Mouse (Mus musculus) hindbrain, embryonic 10.5 days (tissue): ENCODE results near the gene Sympk. TPM values are rescaled to one million over a fixed set of nuclear protein-coding genes. Genes with fewer than 3 reads are reported as not detected.
A peak's percentile ranks its signal among the peaks of the same experiment; 100 is the strongest.
"Not testable (repeated sequence)": the region's sequence is repeated elsewhere in the genome, so short reads cannot be mapped to it uniquely, and the experiment has no call there.

Experiments
- DNase-seq: peaks from one replicate; pipeline ENCODE4 v3.0.0-alpha.2; 2017; ENCODE audit warnings: low spot score
- H3K27ac ChIP-seq: fragments of 300-500 bp; sonication (generic); 2 replicates; pipeline ENCODE4 v1.5.1; 2016; ENCODE audit warnings: mild to moderate bottlenecking, moderate library complexity
- H3K27me3 ChIP-seq: fragments of 300-500 bp; sonication (generic); 2 replicates; pipeline ENCODE4 v1.6.1; 2016; ENCODE audit warnings: mild to moderate bottlenecking; ENCODE audit not compliant: poor library complexity, insufficient read depth, severe bottlenecking
- H3K36me3 ChIP-seq: fragments of 300-500 bp; sonication (generic); 2 replicates; pipeline ENCODE4 v1.6.1; 2016; ENCODE audit warnings: mild to moderate bottlenecking, moderate library complexity
- H3K4me1 ChIP-seq: fragments of 300-500 bp; sonication (generic); replicated peaks from 2 replicates; pipeline ENCODE4 v1.6.1; 2016; ENCODE audit warnings: mild to moderate bottlenecking
- H3K4me3 ChIP-seq: fragments of 300-500 bp; sonication (generic); 2 replicates; pipeline ENCODE4 v1.5.1; 2016; ENCODE audit warnings: mild to moderate bottlenecking, moderate library complexity
- H3K9me3 ChIP-seq: fragments of 300-500 bp; sonication (generic); 2 replicates; pipeline ENCODE4 v1.6.1; 2016; ENCODE audit warnings: mild to moderate bottlenecking, moderate library complexity
- WGBS: fragments of 180-500 bp; shearing (Covaris S2); methylation state at CpG from one replicate; pipeline ENCODE4 v1.1.7; 2016; 5-methylcytosine and 5-hydroxymethylcytosine counted together
- polyA plus RNA-seq: library from polyadenylated mRNA; unstranded; fragments of >200 nt; fragmentation: Nextera tagmentation; extraction: Ambion mirVana; gene quantifications from 2 replicates; pipeline ENCODE4 v1.2.1, GENCODE M21; 2016

Sympk gene
- polyA plus RNA-seq, 1 experiment from 2014 or later = 57.2 TPM

GRCm38 (mm10) chr7:19067063-19067462 is 42.9 kb downstream of the Sympk start:
- 48% methylated on average over 14 of the region's 14 CpGs for WGBS
- Histone ChIP-seq H3K4me3 (no peak overlapping the region), H3K27ac (no peak overlapping the region), H3K4me1 (no peaks in the 10 kb centered on the region), H3K36me3 (no peaks in the 10 kb centered on the region), H3K9me3 (peaks cover 9% of the 10 kb centered on the region; the same call in 1 of the 2 replicates), H3K27me3 (peaks cover 47% of the 10 kb centered on the region)
- DNase-seq = no peak

- WGBS = 63% methylated on average over 14 of the region's 14 CpGs
- Histone ChIP-seq H3K4me3 (no peak overlapping the region), H3K9me3 (peaks cover 9% of the 10 kb centered on the region; the same call in 1 of the 2 replicates), H3K27me3 (peaks cover 47% of the 10 kb centered on the region), H3K27ac (no peak overlapping the region), H3K4me1 (no peaks in the 10 kb centered on the region), H3K36me3 (no peaks in the 10 kb centered on the region)
- no peak for DNase-seq
Observed at GRCm38 (mm10) chr7:19067935-19068334, 43.8 kb downstream of the Sympk start.

GRCm38 (mm10) chr7:19068707-19069106 is 44.5 kb downstream of the Sympk start:
- 9% methylated on average over 2 of the region's 2 CpGs for WGBS
- Histone ChIP-seq H3K27me3 (peaks cover 44% of the 10 kb centered on the region), H3K36me3 (no peaks in the 10 kb centered on the region)

DNA sequence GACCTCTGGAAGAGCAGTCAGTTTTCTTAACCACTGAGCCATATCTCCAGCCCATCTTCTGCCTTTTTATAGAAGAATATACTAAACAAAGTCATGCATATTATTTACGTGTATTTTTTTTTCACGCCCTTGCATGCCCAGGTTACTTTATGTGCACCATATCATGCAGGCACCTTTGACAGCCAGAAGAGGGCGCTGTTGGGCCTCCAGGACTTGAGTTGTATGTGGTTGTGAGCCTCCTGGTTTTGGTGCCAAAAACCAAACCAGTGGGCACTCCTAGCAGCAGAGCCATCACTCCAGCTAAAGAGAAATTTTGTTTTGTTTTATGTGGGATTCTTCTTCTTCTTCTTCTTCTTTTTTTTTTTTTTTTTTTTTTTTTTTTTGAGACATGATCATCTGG is 45.3 kb downstream of the Sympk start:
- H3K4me1 ChIP-seq = no peaks in the 10 kb centered on the region
- H3K36me3 ChIP-seq = no peaks in the 10 kb centered on the region
- peaks cover 37% of the 10 kb centered on the region for H3K27me3 ChIP-seq
- H3K9me3 ChIP-seq = peaks cover 11% of the 10 kb centered on the region; the same call in 1 of the 2 replicates
- WGBS = 50% methylated on average over 3 of the region's 3 CpGs
- DNase-seq = no peak
- H3K4me3 ChIP-seq = no peak overlapping the region
- no peak overlapping the region for H3K27ac ChIP-seq

More at GRCm38 (mm10) chr7:19068707-19069106, 44.5 kb downstream of the Sympk start:
- Histone ChIP-seq H3K4me1 (no peaks in the 10 kb centered on the region), H3K27ac (no peak overlapping the region), H3K4me3 (no peak overlapping the region), H3K9me3 (peaks cover 10% of the 10 kb centered on the region; the same call in 1 of the 2 replicates)
- peak; percentile 73 for DNase-seq

GRCm38 (mm10) chr7:19071024-19071423 is 46.8 kb downstream of the Sympk start:
- WGBS = 56% methylated on average over 3 of the region's 3 CpGs

DNA sequence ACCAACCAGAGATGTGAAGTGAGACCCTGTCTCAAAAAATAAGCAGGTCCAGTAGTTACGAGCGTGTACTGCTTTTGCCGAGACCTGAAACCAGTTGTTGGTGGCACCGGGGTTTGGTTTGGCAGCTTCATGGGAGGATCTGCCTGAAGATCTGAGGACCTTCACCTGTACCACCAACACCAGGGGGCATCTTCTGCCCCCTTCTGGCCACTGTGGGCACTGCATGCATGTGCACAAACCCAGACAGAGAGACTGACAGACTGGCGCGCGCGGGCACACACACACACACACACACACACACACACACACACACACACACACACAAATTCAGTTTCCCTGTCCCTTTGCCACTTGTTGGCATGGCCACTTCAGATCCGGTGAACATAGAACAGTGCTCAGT is 49.3 kb downstream of the Sympk start:
- Histone ChIP-seq H3K27ac (no peak overlapping the region), H3K4me3 (no peak overlapping the region), H3K4me1 (peaks cover 24% of the 10 kb centered on the region), H3K9me3 (peaks cover 3% of the 10 kb centered on the region; the same call in 1 of the 2 replicates), H3K27me3 (no peaks in the 10 kb centered on the region), H3K36me3 (peaks cover 9% of the 10 kb centered on the region)
- 74% methylated on average over 9 of the region's 9 CpGs for WGBS
- DNase-seq = no peak

More at GRCm38 (mm10) chr7:19071024-19071423, 46.8 kb downstream of the Sympk start:
- H3K36me3 ChIP-seq, DNase-seq, H3K4me3 ChIP-seq, H3K27ac ChIP-seq, H3K9me3 ChIP-seq, H3K4me1 ChIP-seq: not testable (repeated sequence)
- peaks cover 21% of the 10 kb centered on the region for H3K27me3 ChIP-seq

DNA sequence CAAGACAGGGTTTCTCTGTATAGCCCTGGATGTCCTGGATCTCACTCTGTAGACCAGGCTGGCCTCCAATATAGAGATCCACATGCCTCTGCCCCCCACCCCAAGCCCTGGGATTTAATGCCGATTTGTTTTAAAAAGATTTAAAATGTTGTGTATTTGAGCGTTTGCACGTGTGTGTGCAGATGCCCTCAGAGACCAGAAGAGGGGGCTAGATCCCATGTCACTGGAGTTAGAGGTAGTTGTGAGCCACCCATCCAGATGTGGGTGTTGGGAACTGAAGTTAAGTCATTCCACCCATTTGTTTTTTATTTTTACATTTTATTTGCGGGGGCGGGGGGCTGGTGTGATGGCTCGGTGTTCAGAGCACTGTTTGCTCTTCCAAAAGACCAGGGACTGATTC is 50.3 kb downstream of the Sympk start:
- DNase-seq = no peak
- H3K27me3 ChIP-seq = no peaks in the 10 kb centered on the region
- H3K36me3 ChIP-seq = peaks cover 19% of the 10 kb centered on the region
- H3K4me1 ChIP-seq = peaks cover 24% of the 10 kb centered on the region
- H3K4me3 ChIP-seq = no peak overlapping the region
- H3K27ac ChIP-seq = no peak overlapping the region
- H3K9me3 ChIP-seq = peaks cover 3% of the 10 kb centered on the region; the same call in 1 of the 2 replicates
- WGBS = 94% methylated on average over 6 of the region's 6 CpGs

DNA sequence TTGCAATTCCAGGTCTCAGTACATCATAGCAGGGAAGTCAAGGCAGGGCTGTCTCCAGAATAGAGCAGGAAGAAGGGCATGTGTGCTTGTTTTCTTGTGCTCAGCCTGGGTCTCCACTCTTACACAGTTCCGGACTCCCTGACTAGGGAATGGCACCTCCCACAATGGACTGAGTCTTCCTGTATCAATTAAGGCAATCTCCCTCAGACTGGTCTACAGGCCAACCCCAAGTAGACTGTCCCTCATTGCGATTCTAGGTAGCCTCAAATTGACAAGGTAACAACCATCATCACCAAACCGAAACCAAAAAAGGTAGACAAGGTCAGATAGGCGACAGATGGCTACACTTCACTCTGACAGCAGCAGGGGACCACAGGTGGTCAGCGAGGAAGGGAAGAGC is 51.1 kb downstream of the Sympk start:
- peaks cover 24% of the 10 kb centered on the region for H3K4me1 ChIP-seq
- WGBS = 61% methylated on average over 5 of the region's 5 CpGs
- peaks cover 3% of the 10 kb centered on the region; the same call in 1 of the 2 replicates for H3K9me3 ChIP-seq
- H3K27ac ChIP-seq = peak overlapping the region; percentile 72
- peaks cover 26% of the 10 kb centered on the region for H3K36me3 ChIP-seq
- DNase-seq = no peak
- peak overlapping the region; percentile 99 for H3K4me3 ChIP-seq
- no peaks in the 10 kb centered on the region for H3K27me3 ChIP-seq

DNA sequence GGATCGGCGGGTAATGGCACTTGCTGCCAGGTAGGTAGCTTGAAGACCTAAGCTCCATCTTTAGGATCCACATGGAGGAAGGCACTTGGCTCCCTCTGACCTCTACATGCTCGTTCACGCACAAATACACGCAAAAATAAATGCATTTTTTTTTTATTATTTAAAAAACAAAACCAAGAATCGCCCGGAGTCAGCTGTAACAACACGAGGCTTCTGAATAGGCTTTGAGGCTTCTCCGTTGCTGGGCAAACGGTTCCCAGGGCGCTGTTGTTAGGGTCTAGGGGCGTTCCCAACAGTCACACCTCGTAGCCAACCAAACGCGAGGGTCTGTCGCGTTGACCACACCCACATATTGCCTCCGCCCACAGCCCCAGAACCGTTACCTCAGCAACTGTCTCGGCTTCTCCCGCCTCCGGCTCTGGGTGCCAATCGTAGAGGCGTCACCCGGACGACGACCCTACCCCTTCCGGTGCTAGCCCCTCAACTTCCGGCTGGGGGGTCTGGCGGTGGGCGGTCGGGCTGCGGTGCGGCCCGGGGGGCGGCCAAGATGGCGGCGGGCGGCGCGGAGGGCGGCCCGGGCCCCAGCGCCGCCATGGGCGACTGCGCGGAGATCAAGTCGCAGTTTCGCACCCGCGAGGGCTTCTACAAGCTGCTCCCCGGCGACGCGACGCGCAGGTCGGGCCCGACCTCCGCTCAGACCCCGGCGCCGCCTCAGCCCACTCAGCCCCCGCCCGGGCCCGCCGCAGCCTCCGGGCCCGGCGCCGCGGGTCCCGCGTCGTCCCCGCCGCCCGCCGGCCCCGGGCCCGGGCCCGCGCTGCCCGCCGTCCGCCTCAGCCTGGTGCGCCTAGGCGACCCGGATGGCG is 51.8 kb downstream of the Sympk start, which contains the start of gene Dmwd:
Dmwd (plus strand) TSS at position 505 of the 863 bp plus-strand sequence.
- H3K36me3 ChIP-seq = peaks cover 33% of the 10 kb centered on the region
- H3K4me1 ChIP-seq = peaks cover 24% of the 10 kb centered on the region
- H3K27ac ChIP-seq = peak within 1 kb of the TSS; percentile 95
- H3K4me3 ChIP-seq = peak within 1 kb of the TSS; percentile 99
- H3K9me3 ChIP-seq = peaks cover 3% of the 10 kb centered on the region; the same call in 1 of the 2 replicates
- WGBS = 2% methylated on average over 91 of the region's 91 CpGs
- DNase-seq = peak; percentile 100
- H3K27me3 ChIP-seq = no peaks in the 10 kb centered on the region

- no peak for DNase-seq
- under 1% methylated on average over 22 of the region's 22 CpGs for WGBS
- Histone ChIP-seq H3K4me3 (peak overlapping the region; percentile 99), H3K4me1 (peaks cover 25% of the 10 kb centered on the region), H3K27ac (peak overlapping the region; percentile 95), H3K36me3 (peaks cover 40% of the 10 kb centered on the region), H3K27me3 (no peaks in the 10 kb centered on the region), H3K9me3 (peaks cover 3% of the 10 kb centered on the region; the same call in 1 of the 2 replicates)
Observed at GRCm38 (mm10) chr7:19076586-19076991, 52.4 kb downstream of the Sympk start.

DNA sequence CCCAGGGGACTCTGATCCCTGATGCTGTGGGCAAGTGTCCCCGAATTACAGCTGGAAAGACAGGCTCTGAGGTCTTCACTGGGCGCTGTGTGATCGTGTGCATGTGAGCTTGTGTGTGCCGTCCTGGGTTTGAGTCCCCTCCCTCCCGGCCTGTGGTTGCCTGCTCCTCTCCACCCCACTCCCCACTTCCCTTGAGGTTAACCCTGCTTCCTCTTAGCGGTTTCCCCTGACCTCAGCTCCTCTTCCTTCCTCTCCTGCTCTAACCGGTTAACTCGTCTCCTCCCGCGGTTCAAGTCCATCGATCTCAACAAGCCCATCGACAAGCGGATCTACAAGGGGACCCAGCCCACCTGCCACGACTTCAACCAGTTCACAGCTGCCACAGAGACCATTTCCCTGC is 53.6 kb downstream of the Sympk start:
- Histone ChIP-seq H3K9me3 (peaks cover 3% of the 10 kb centered on the region; the same call in 1 of the 2 replicates), H3K27ac (peak overlapping the region; percentile 95), H3K4me1 (peaks cover 36% of the 10 kb centered on the region), H3K36me3 (peaks cover 51% of the 10 kb centered on the region), H3K4me3 (peak overlapping the region; percentile 99), H3K27me3 (no peaks in the 10 kb centered on the region)
- WGBS = 80% methylated on average over 14 of the region's 14 CpGs
- DNase-seq = no peak

DNA sequence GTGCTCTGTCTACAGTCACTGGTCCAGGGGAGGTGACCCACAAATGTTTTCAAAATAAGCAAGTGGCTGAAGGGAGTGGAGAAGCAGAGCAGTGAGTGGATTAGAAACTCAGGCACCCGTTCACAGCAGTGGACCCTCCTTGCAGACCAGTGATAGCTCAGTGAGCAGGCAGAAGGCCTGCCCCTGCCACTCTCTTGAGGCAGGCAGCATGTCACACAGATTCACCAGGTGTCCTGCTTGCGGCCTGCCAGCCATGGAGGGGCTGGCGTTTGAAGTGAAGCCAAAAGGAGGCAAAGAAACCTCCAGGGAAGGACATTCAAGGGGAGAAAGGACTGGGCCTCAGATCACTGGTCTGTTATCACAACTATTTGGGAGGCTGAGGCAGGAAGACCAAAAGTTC is 54.6 kb downstream of the Sympk start:
- H3K27me3 ChIP-seq = no peaks in the 10 kb centered on the region
- H3K4me3 ChIP-seq = 0 out of 2 replicates have a peak overlapping the region, but pooled peaks have one; percentile 14
- H3K4me1 ChIP-seq = peaks cover 46% of the 10 kb centered on the region
- H3K27ac ChIP-seq = no peak overlapping the region
- DNase-seq = no peak
- WGBS = 85% methylated on average over 3 of the region's 3 CpGs
- peaks cover under 1% of the 10 kb centered on the region; the same call in 1 of the 2 replicates for H3K9me3 ChIP-seq
- H3K36me3 ChIP-seq = peaks cover 61% of the 10 kb centered on the region

GRCm38 (mm10) chr7:19080451-19080950 is 56.3 kb downstream of the Sympk start:
- no peaks in the 10 kb centered on the region for H3K27me3 ChIP-seq
- H3K9me3 ChIP-seq = no peaks in the 10 kb centered on the region
- no peak overlapping the region for H3K27ac ChIP-seq
- 0 out of 2 replicates have a peak overlapping the region, but pooled peaks have one; percentile 11 for H3K4me3 ChIP-seq
- DNase-seq = no peak
- peaks cover 58% of the 10 kb centered on the region for H3K4me1 ChIP-seq
- WGBS = 87% methylated on average over 19 of the region's 19 CpGs
- peaks cover 68% of the 10 kb centered on the region for H3K36me3 ChIP-seq
